In genomic region chr11:51875792-51876195, GRCm38 (mm10) we compare ENCODE assay signal across 12 mouse cellular contexts. TPM values are rescaled to one million over a fixed set of nuclear protein-coding genes. Genes with fewer than 3 reads are reported as not detected.
DNase-seq lines count a peak whose midpoint lies in the region; ATAC-seq and TF ChIP-seq lines count a peak whose summit lies in the region.
"Had no signal": no experiment of that assay in that cellular context is flagged by ENCODE, and none has a peak within 500 bp of the region (broad histone marks: within the 10 kb centered on the region; RNA-seq: fewer than 3 reads in every experiment).

No protein-coding gene starts in this region.

- H3K36me3 ChIP-seq in liver, embryonic 11.5 days (ENCODE audit: control insufficient read depth, insufficient read depth, low read length): no peaks in the 10 kb centered on the region
- H3K36me3 ChIP-seq in liver, embryonic 15.5 days (replicated peaks): no peaks in the 10 kb centered on the region
- H3K36me3 ChIP-seq in stomach, postnatal 0 days (ENCODE audit: control insufficient read depth, insufficient read depth, low read length): no peaks in the 10 kb centered on the region
- H3K36me3 ChIP-seq in hindbrain, embryonic 14.5 days (replicated peaks; ENCODE audit: control insufficient read depth, insufficient read depth): no peaks in the 10 kb centered on the region
- H3K36me3 ChIP-seq in midbrain, postnatal 0 days (ENCODE audit: insufficient read depth, low read length): no peaks in the 10 kb centered on the region
- H3K36me3 ChIP-seq: G1E had no signal

- WGBS in liver, embryonic 11.5 days: 13% methylated on average over 4 of the region's 4 CpGs
- WGBS in liver, embryonic 15.5 days (ENCODE audit: insufficient replicate concordance): 6% methylated on average over 4 of the region's 4 CpGs
- 18% methylated on average over 4 of the region's 4 CpGs for WGBS in stomach, postnatal 0 days
- WGBS in hindbrain, embryonic 14.5 days: 29% methylated on average over 4 of the region's 4 CpGs
- WGBS in midbrain, postnatal 0 days: 25% methylated on average over 4 of the region's 4 CpGs

- TF ChIP-seq EP300 in stomach, postnatal 0 days (optimal IDR thresholded peaks at IDR 0.05): no peak

- no peak for TF ChIP-seq CTCF in stomach, postnatal 0 days (IDR thresholded peaks at IDR 0.05; ENCODE audit: low read depth)
- no peak for TF ChIP-seq CTCF in midbrain, postnatal 0 days (IDR thresholded peaks at IDR 0.05)

- H3K4me2 ChIP-seq in liver, embryonic 11.5 days: no peak overlapping the region
- H3K4me2 ChIP-seq in liver, embryonic 15.5 days: no peak overlapping the region
- no peak overlapping the region for H3K4me2 ChIP-seq in stomach, postnatal 0 days (replicated peaks; ENCODE audit: low read depth)
- H3K4me2 ChIP-seq in hindbrain, embryonic 14.5 days (replicated peaks): no peak overlapping the region
- no peak overlapping the region for H3K4me2 ChIP-seq in midbrain, postnatal 0 days (ENCODE audit: low read depth, low read length, poor library complexity, severe bottlenecking)
- H3K4me2 ChIP-seq: lung, embryonic 14.5 days had no signal

- no peak; the same call in 1 of the 2 replicates for ATAC-seq in liver, embryonic 11.5 days (replicated peaks; ENCODE audit: low FRiP score)
- peak; percentile 42; the same call in 1 of the 2 replicates for ATAC-seq in liver, embryonic 15.5 days (ENCODE audit: insufficient read depth)
- ATAC-seq in stomach, postnatal 0 days (ENCODE audit: low FRiP score, low TSS enrichment): peak; percentile 19; the same call in 1 of the 2 replicates
- no peak for ATAC-seq in hindbrain, embryonic 14.5 days (ENCODE audit: low FRiP score)
- ATAC-seq in midbrain, postnatal 0 days (ENCODE audit: low FRiP score): no peak
- ATAC-seq: forebrain, embryonic 16.5 days had no signal

- H3K9ac ChIP-seq in liver, embryonic 11.5 days (ENCODE audit: low read depth, low read length): no peak overlapping the region
- H3K9ac ChIP-seq in liver, embryonic 15.5 days: no peak overlapping the region
- H3K9ac ChIP-seq in stomach, postnatal 0 days (ENCODE audit: low read length): no peak overlapping the region
- H3K9ac ChIP-seq in hindbrain, embryonic 14.5 days: no peak overlapping the region
- H3K9ac ChIP-seq in midbrain, postnatal 0 days (replicated peaks; ENCODE audit: low read length, poor library complexity, severe bottlenecking): no peak overlapping the region
- H3K9ac ChIP-seq: lung, embryonic 14.5 days had no signal

- H3K9me3 ChIP-seq in liver, embryonic 11.5 days (ENCODE audit: control insufficient read depth, low read length): 0 out of 2 replicates have a peak, but pooled peaks cover 3% of the 10 kb centered on the region
- H3K9me3 ChIP-seq in liver, embryonic 15.5 days (replicated peaks): no peaks in the 10 kb centered on the region
- no peaks in the 10 kb centered on the region for H3K9me3 ChIP-seq in stomach, postnatal 0 days (ENCODE audit: control insufficient read depth, low read length)
- no peaks in the 10 kb centered on the region for H3K9me3 ChIP-seq in hindbrain, embryonic 14.5 days (ENCODE audit: control insufficient read depth, low read length)
- no peaks in the 10 kb centered on the region for H3K9me3 ChIP-seq in midbrain, postnatal 0 days (ENCODE audit: low read length)
- H3K9me3 ChIP-seq: G1E had no signal

- H3K4me3 ChIP-seq in liver, embryonic 11.5 days (ENCODE audit: low read depth, low read length): no peak overlapping the region
- no peak overlapping the region for H3K4me3 ChIP-seq in liver, embryonic 15.5 days (replicated peaks)
- H3K4me3 ChIP-seq in stomach, postnatal 0 days (ENCODE audit: low read depth, low read length): no peak overlapping the region
- H3K4me3 ChIP-seq in hindbrain, embryonic 14.5 days (replicated peaks; ENCODE audit: low read length): no peak overlapping the region
- H3K4me3 ChIP-seq in midbrain, postnatal 0 days (ENCODE audit: low read depth, low read length): no peak overlapping the region

- peak; percentile 64 for DNase-seq in liver
- no peak for DNase-seq in liver, embryonic 11.5 days (ENCODE audit: low spot score)
- peak; percentile 22 for DNase-seq in brain, adult 2 months (ENCODE audit: low read depth, low spot score)
- peak; percentile 50 for DNase-seq in stomach, postnatal 0 days (ENCODE audit: low spot score)
- no peak for DNase-seq in right cerebral cortex, postnatal 10 days (ENCODE audit: low spot score in 2 of 2)
- DNase-seq in hindbrain, embryonic 14.5 days (ENCODE audit: low spot score): no peak
- no peak for DNase-seq in midbrain, postnatal 0 days (ENCODE audit: low spot score)
- DNase-seq: layer of hippocampus, adult 9-11 months; lung, embryonic 14.5 days had no signal

- no peak overlapping the region for H3K27ac ChIP-seq in liver, embryonic 11.5 days (ENCODE audit: low read depth, low read length)
- no peak overlapping the region for H3K27ac ChIP-seq in liver, embryonic 15.5 days (replicated peaks)
- no peak overlapping the region for H3K27ac ChIP-seq in stomach, postnatal 0 days (replicated peaks)
- no peak overlapping the region for H3K27ac ChIP-seq in hindbrain, embryonic 14.5 days
- H3K27ac ChIP-seq in midbrain, postnatal 0 days (ENCODE audit: low read depth, low read length): no peak overlapping the region

- peaks cover 4% of the 10 kb centered on the region; the same call in 1 of the 2 replicates for H3K4me1 ChIP-seq in liver, embryonic 11.5 days (replicated peaks; ENCODE audit: control insufficient read depth, insufficient read depth, low read length)
- H3K4me1 ChIP-seq in liver, embryonic 15.5 days (replicated peaks): peaks cover 20% of the 10 kb centered on the region
- peaks cover 3% of the 10 kb centered on the region; the same call in 1 of the 2 replicates for H3K4me1 ChIP-seq in stomach, postnatal 0 days (replicated peaks; ENCODE audit: control insufficient read depth, insufficient read depth)
- H3K4me1 ChIP-seq in hindbrain, embryonic 14.5 days (replicated peaks; ENCODE audit: control insufficient read depth, insufficient read depth, low read length): no peaks in the 10 kb centered on the region
- no peaks in the 10 kb centered on the region for H3K4me1 ChIP-seq in midbrain, postnatal 0 days (ENCODE audit: insufficient read depth, low read length)

- no peaks in the 10 kb centered on the region for H3K27me3 ChIP-seq in liver, embryonic 11.5 days (replicated peaks; ENCODE audit: control insufficient read depth, insufficient read depth, low read length)
- H3K27me3 ChIP-seq in liver, embryonic 15.5 days: no peaks in the 10 kb centered on the region
- H3K27me3 ChIP-seq in stomach, postnatal 0 days (ENCODE audit: control insufficient read depth, insufficient read depth, low read length): no peaks in the 10 kb centered on the region
- no peaks in the 10 kb centered on the region for H3K27me3 ChIP-seq in hindbrain, embryonic 14.5 days (ENCODE audit: control insufficient read depth, insufficient read depth, low read length)
- H3K27me3 ChIP-seq in midbrain, postnatal 0 days (ENCODE audit: insufficient read depth, low read length): no peaks in the 10 kb centered on the region

RNA-seq across cellular contexts. Expression of gene Jade2, which starts 18.3 kb away (rescaled TPM):
- polyA plus RNA-seq in liver, embryonic 11.5 days (2014; fragmentation: Nextera tagmentation; extraction: Ambion mirVana): 0.59 and 1.2 TPM in 2 replicates
- polyA plus RNA-seq in liver, embryonic 15.5 days (2015; fragmentation: Nextera tagmentation; extraction: Ambion mirVana): 0.69 and 0.83 TPM in 2 replicates
- polyA plus RNA-seq in stomach, postnatal 0 days (2015; fragmentation: Nextera tagmentation; extraction: Ambion mirVana): 1.2 and 1.3 TPM in 2 replicates
- 0.39 and 0.56 TPM in 2 replicates for polyA plus RNA-seq in hindbrain, embryonic 14.5 days (2014; fragmentation: Nextera tagmentation; extraction: Ambion mirVana)
- 3.6 and 3.7 TPM in 2 replicates for total RNA-seq in midbrain, postnatal 0 days (2014; rRNA removed)
- 0.95 and 0.98 TPM in 2 replicates for polyA plus RNA-seq in midbrain, postnatal 0 days (2015; fragmentation: Nextera tagmentation; extraction: Ambion mirVana)

Comparison
In these comparisons a context has a peak if more than half of its experiments do, and no peak if none do; other contexts are left out.
1. DNase-seq: peak in liver (single experiment), brain, adult 2 months (single experiment) and stomach, postnatal 0 days (single experiment); none in liver, embryonic 11.5 days (single experiment), right cerebral cortex, postnatal 10 days (0 of 2), hindbrain, embryonic 14.5 days (single experiment) and midbrain, postnatal 0 days (single experiment).
2. ATAC-seq: peak in liver, embryonic 15.5 days (single experiment) and stomach, postnatal 0 days (single experiment); none in liver, embryonic 11.5 days (single experiment), hindbrain, embryonic 14.5 days (single experiment) and midbrain, postnatal 0 days (single experiment).